Mouse (Mus musculus) liver, adult 2 months (tissue): ENCODE results near the gene Gm20388. TPM values are rescaled to one million over a fixed set of nuclear protein-coding genes. Genes with fewer than 3 reads are reported as not detected.
"Not testable (repeated sequence)": the region's sequence is repeated elsewhere in the genome, so short reads cannot be mapped to it uniquely, and the experiment has no call there.

ENCODE experiments used
- DNase-seq: peaks from one replicate; pipeline ENCODE4 v3.0.0-alpha.2; 2011; ENCODE audit warnings: low read depth, low spot score; ENCODE audit errors: extremely low read depth
- H3K27ac ChIP-seq: fragments of 200-500 bp; replicated peaks from 2 replicates; pipeline ENCODE4 v1.5.1; 2012; ENCODE audit warnings: low read depth, mild to moderate bottlenecking, control low read depth, inconsistent platforms, low read length; ENCODE audit not compliant: insufficient read depth
- H3K27me3 ChIP-seq: fragments of 200-500 bp; 2 replicates; pipeline ENCODE4 v1.6.1; 2012; ENCODE audit warnings: mild to moderate bottlenecking, moderate library complexity, low read length, inconsistent platforms; ENCODE audit not compliant: control insufficient read depth, insufficient read depth
- H3K36me3 ChIP-seq: fragments of 200-500 bp; 2 replicates; pipeline ENCODE4 v1.6.1; 2012; ENCODE audit warnings: low read length, inconsistent platforms; ENCODE audit not compliant: control insufficient read depth, insufficient read depth
- H3K4me1 ChIP-seq: fragments of 200-500 bp; 2 replicates; pipeline ENCODE4 v1.6.1; 2011; ENCODE audit warnings: low read length; ENCODE audit not compliant: control insufficient read depth, insufficient read depth
- H3K4me3 ChIP-seq: fragments of 200-500 bp; 2 replicates; pipeline ENCODE4 v1.5.1; 2011; ENCODE audit warnings: low read depth, mild to moderate bottlenecking, control low read depth, low read length, moderate library complexity; ENCODE audit not compliant: insufficient read depth
- H3K79me2 ChIP-seq: fragments of 200-500 bp; 2 replicates; pipeline ENCODE4 v1.6.1; 2012; ENCODE audit warnings: inconsistent platforms, mild to moderate bottlenecking, low read length, moderate library complexity; ENCODE audit not compliant: control insufficient read depth, insufficient read depth
- H3K9ac ChIP-seq: fragments of 200-500 bp; 2 replicates; pipeline ENCODE4 v1.6.1; 2012; ENCODE audit warnings: low read depth, mild to moderate bottlenecking, control low read depth, inconsistent platforms, low read length
- CTCF ChIP-seq: fragments of 200-500 bp; IDR thresholded peaks from 2 replicates; pipeline ENCODE4 v1.5.1; 2011; ENCODE audit warnings: low read depth, low read length, control low read depth
- POLR2A ChIP-seq: fragments of 200-500 bp; IDR thresholded peaks from 2 replicates; pipeline ENCODE4 v1.6.1; 2011; ENCODE audit warnings: low read length, control low read depth; ENCODE audit not compliant: insufficient read depth; ENCODE audit errors: extremely low read depth
- WGBS: fragments of 180-500 bp; shearing (Covaris S2); methylation state at CpG from one replicate; pipeline ENCODE4 v1.1.7; 2018; 5-methylcytosine and 5-hydroxymethylcytosine counted together
- polyA plus RNA-seq: library from polyadenylated mRNA; depleted of rRNA; stranded (reverse); fragments of >200 nt; gene quantifications from 2 replicates; pipeline ENCODE4 v1.2.3, GENCODE M21; 2012
- total RNA-seq: library from RNA; depleted of rRNA; stranded (reverse); fragments of >200 nt; gene quantifications from 2 replicates; pipeline ENCODE4 v1.2.3, GENCODE M21; 2014

Gene Gm20388
- total and polyA plus RNA-seq, 2 experiments, result 6.4 to 19.9 TPM

- H3K4me1 ChIP-seq, result no peaks in the 10 kb centered on the region
- DNase-seq, result no peak
- no peaks in the 10 kb centered on the region for H3K79me2 ChIP-seq
- TF ChIP-seq CTCF (no peak), POLR2A (no peak)
- peaks cover 10% of the 10 kb centered on the region for H3K27me3 ChIP-seq
- no peak overlapping the region for H3K27ac ChIP-seq
- no peak overlapping the region for H3K4me3 ChIP-seq
- WGBS, result 22% methylated on average over 11 of the region's 11 CpGs
- H3K36me3 ChIP-seq, result no peaks in the 10 kb centered on the region
- no peak overlapping the region for H3K9ac ChIP-seq
Measured at GRCm38 (mm10) chr8:123410788-123411187, 3500.1 kb downstream of the Gm20388 start.

- H3K36me3 ChIP-seq, result no peaks in the 10 kb centered on the region
- no peak within 1 kb of the TSS for H3K9ac ChIP-seq
- no peak within 1 kb of the TSS for H3K27ac ChIP-seq
- TF ChIP-seq POLR2A (no peak), CTCF (no peak)
- WGBS, result 3% methylated on average over 29 of the region's 29 CpGs
- no peak for DNase-seq
- H3K79me2 ChIP-seq, result no peaks in the 10 kb centered on the region
- peaks cover 10% of the 10 kb centered on the region for H3K27me3 ChIP-seq
- no peak within 1 kb of the TSS for H3K4me3 ChIP-seq
- H3K4me1 ChIP-seq, result no peaks in the 10 kb centered on the region
Measured at GRCm38 (mm10) chr8:123411246-123411645, 3500.6 kb downstream of the Gm20388 start, which contains the start of gene Tubb3. Gene Tubb3 (plus strand): TSS chr8:123411424.

GRCm38 (mm10) chr8:123411781-123412327 lies 3501.2 kb downstream of the Gm20388 start:
- Histone ChIP-seq H3K27ac (no peak overlapping the region), H3K79me2 (no peaks in the 10 kb centered on the region), H3K9ac (no peak overlapping the region), H3K27me3 (peaks cover 10% of the 10 kb centered on the region), H3K4me3 (no peak overlapping the region), H3K4me1 (no peaks in the 10 kb centered on the region), H3K36me3 (no peaks in the 10 kb centered on the region)
- TF ChIP-seq CTCF, result no peak
- no peak for TF ChIP-seq POLR2A
- DNase-seq, result no peak
- WGBS, result 18% methylated on average over 16 of the region's 16 CpGs

GRCm38 (mm10) chr8:123412560-123413170 lies 3502.0 kb downstream of the Gm20388 start:
- no peak overlapping the region for H3K9ac ChIP-seq
- H3K79me2 ChIP-seq, result no peaks in the 10 kb centered on the region
- TF ChIP-seq CTCF (no peak), POLR2A (no peak)
- no peak overlapping the region for H3K4me3 ChIP-seq
- WGBS, result 17% methylated on average over 12 of the region's 12 CpGs
- H3K36me3 ChIP-seq, result no peaks in the 10 kb centered on the region
- no peak overlapping the region for H3K27ac ChIP-seq
- peaks cover 10% of the 10 kb centered on the region for H3K27me3 ChIP-seq
- DNase-seq, result no peak
- H3K4me1 ChIP-seq, result no peaks in the 10 kb centered on the region

- TF ChIP-seq CTCF, result no peak
- no peak for TF ChIP-seq POLR2A
- Histone ChIP-seq H3K27me3 (peaks cover 10% of the 10 kb centered on the region), H3K27ac (no peak overlapping the region), H3K9ac (no peak overlapping the region), H3K4me1 (no peaks in the 10 kb centered on the region), H3K4me3 (no peak overlapping the region), H3K36me3 (no peaks in the 10 kb centered on the region), H3K79me2 (no peaks in the 10 kb centered on the region)
- WGBS, result 10% methylated on average over 9 of the region's 9 CpGs
- DNase-seq, result no peak
Measured at GRCm38 (mm10) chr8:123414255-123414654, 3503.6 kb downstream of the Gm20388 start.

GRCm38 (mm10) chr8:123414997-123415696 lies 3504.5 kb downstream of the Gm20388 start:
- H3K27ac ChIP-seq, H3K36me3 ChIP-seq, H3K4me1 ChIP-seq, H3K9ac ChIP-seq, DNase-seq, H3K79me2 ChIP-seq, H3K4me3 ChIP-seq: not testable (repeated sequence)
- H3K27me3 ChIP-seq, result peaks cover 10% of the 10 kb centered on the region
- WGBS, result 80% methylated on average over 5 of the region's 5 CpGs
